Mouse (Mus musculus): ENCODE data around the gene Slc26a11.
"Not testable (repeated sequence)": the region's sequence is repeated elsewhere in the genome, so short reads cannot be mapped to it uniquely, and the experiment has no call there.

Slc26a11 gene

GRCm38 (mm10) chr11:119362769-119363533, 7.6 kb downstream of the Slc26a11 start:
- DNase-seq (ENCODE audit: low spot score in 2 of 2): no peak

- DNase-seq (ENCODE audit: low spot score in 2 of 2): peak; percentile 56 to 65
Observed at GRCm38 (mm10) chr11:119363534-119364145, 8.3 kb downstream of the Slc26a11 start.

- DNase-seq (ENCODE audit: low spot score in 2 of 2): no peak
Observed at GRCm38 (mm10) chr11:119375425-119375824, 20.1 kb downstream of the Slc26a11 start.

- DNase-seq (ENCODE audit: low spot score in 2 of 2): no peak
Observed at GRCm38 (mm10) chr11:119377326-119377725, 22.0 kb downstream of the Slc26a11 start.

- DNase-seq (ENCODE audit: low spot score in 2 of 2): no peak
Observed at GRCm38 (mm10) chr11:119378551-119378950, 23.2 kb downstream of the Slc26a11 start.

GRCm38 (mm10) chr11:119381631-119382337, 26.4 kb downstream of the Slc26a11 start:
- no peak for DNase-seq (ENCODE audit: low spot score in 2 of 2)

GRCm38 (mm10) chr11:119382338-119382850, 27.0 kb downstream of the Slc26a11 start:
- DNase-seq (ENCODE audit: low spot score in 2 of 2): no peak

GRCm38 (mm10) chr11:119384904-119385303, 29.5 kb downstream of the Slc26a11 start:
- DNase-seq (ENCODE audit: low spot score in 2 of 2): no peak

- DNase-seq (ENCODE audit: low spot score in 2 of 2): no peak
Observed at GRCm38 (mm10) chr11:119386306-119386705, 30.9 kb downstream of the Slc26a11 start.

- DNase-seq (ENCODE audit: low spot score in 2 of 2): not testable (repeated sequence)
Observed at GRCm38 (mm10) chr11:119387273-119387672, 31.9 kb downstream of the Slc26a11 start.

- DNase-seq (ENCODE audit: low spot score in 2 of 2): peak; percentile 33 to 52
Observed at GRCm38 (mm10) chr11:119389851-119390270, 34.5 kb downstream of the Slc26a11 start.

GRCm38 (mm10) chr11:119390271-119391231, 35.2 kb downstream of the Slc26a11 start:
- peak; percentile 31 to 38 for DNase-seq (ENCODE audit: low spot score in 2 of 2)

GRCm38 (mm10) chr11:119391386-119392000, 36.1 kb downstream of the Slc26a11 start:
- no peak for DNase-seq (ENCODE audit: low spot score in 2 of 2)

- DNase-seq (ENCODE audit: low spot score in 2 of 2): no peak
Observed at GRCm38 (mm10) chr11:119392001-119392614, 36.8 kb downstream of the Slc26a11 start.

GRCm38 (mm10) chr11:119392800-119393482, 37.6 kb downstream of the Slc26a11 start, which contains the start of gene Rnf213:
Rnf213 (plus strand) TSS chr11:119393100.
- peak; percentile 8 to 21 for DNase-seq (ENCODE audit: low spot score in 2 of 2)

GRCm38 (mm10) chr11:119393483-119393804, 38.1 kb downstream of the Slc26a11 start:
- DNase-seq (ENCODE audit: low spot score in 2 of 2): no peak

- no peak for DNase-seq (ENCODE audit: low spot score in 2 of 2)
Observed at GRCm38 (mm10) chr11:119394210-119394609, 38.9 kb downstream of the Slc26a11 start.

GRCm38 (mm10) chr11:119395394-119395793, 40.0 kb downstream of the Slc26a11 start:
- no peak for DNase-seq (ENCODE audit: low spot score in 2 of 2)

GRCm38 (mm10) chr11:119395931-119396330, 40.6 kb downstream of the Slc26a11 start:
- DNase-seq (ENCODE audit: low spot score in 2 of 2): no peak

- no peak for DNase-seq (ENCODE audit: low spot score in 2 of 2)
Observed at GRCm38 (mm10) chr11:119396461-119396860, 41.1 kb downstream of the Slc26a11 start.
